Mouse (Mus musculus) splenic B cell, adult 2 months (primary cell): Measurements from ENCODE around the gene Lonrf2.

ENCODE experiments used
- DNase-seq: peaks from one replicate; pipeline ENCODE4 v3.0.0-alpha.2; 2011; ENCODE audit warnings: low read depth, low spot score
- H3K27me3 ChIP-seq: 2 replicates; pipeline ENCODE4 v1.6.1; 2012; ENCODE audit warnings: mild to moderate bottlenecking, low read length, moderate library complexity, mixed read lengths; ENCODE audit not compliant: control insufficient read depth, poor library complexity, insufficient read depth, severe bottlenecking
- H3K36me3 ChIP-seq: 2 replicates; pipeline ENCODE4 v1.6.1; 2012; ENCODE audit warnings: mild to moderate bottlenecking, low read length, moderate library complexity, mixed read lengths; ENCODE audit not compliant: control insufficient read depth, poor library complexity, insufficient read depth, severe bottlenecking

Gene Lonrf2

DNA sequence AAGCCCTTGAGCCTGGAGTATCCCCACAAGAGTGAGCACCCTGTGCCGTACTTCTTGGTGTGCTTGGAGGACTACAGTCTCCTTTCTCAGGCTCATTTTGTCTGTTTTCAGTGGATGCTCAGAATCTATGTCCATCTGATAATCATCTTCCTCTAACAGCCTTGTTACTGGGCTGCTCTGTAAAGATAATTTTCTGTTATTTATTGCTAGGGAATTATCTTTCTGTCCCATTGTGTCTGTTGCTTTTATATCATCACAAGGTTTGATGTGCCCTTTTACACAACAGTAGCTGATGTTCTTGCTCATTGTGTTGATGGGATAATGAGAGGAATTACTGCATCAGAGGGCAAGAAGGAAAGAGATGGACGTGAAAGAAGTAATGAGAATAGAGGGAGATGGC lies 15.7 kb upstream of the Lonrf2 start:
- no peak for DNase-seq

DNA sequence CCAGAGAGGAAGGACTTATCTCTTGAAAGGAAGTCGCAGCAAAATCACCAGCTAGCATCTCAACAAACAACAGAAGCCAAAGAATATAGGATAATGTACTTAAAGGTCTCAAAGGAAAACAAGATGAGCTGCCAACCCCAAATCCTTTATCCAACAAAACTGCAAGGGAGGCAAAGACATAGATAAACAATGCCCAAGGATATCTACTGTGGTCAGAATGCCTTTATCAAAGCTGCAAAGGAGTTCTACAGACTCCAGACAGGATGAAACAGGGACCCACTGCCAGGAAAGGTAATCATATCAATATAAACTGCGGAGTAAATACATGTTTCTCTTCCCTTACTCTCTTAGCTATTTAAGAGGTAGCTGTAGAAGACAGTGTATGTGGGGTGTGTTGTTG lies 14.1 kb upstream of the Lonrf2 start:
- no peaks in the 10 kb centered on the region for H3K36me3 ChIP-seq

More for the DNA sequence above, 15.7 kb upstream of the Lonrf2 start:
- Histone ChIP-seq H3K27me3 (no peaks in the 10 kb centered on the region), H3K36me3 (no peaks in the 10 kb centered on the region)

DNA sequence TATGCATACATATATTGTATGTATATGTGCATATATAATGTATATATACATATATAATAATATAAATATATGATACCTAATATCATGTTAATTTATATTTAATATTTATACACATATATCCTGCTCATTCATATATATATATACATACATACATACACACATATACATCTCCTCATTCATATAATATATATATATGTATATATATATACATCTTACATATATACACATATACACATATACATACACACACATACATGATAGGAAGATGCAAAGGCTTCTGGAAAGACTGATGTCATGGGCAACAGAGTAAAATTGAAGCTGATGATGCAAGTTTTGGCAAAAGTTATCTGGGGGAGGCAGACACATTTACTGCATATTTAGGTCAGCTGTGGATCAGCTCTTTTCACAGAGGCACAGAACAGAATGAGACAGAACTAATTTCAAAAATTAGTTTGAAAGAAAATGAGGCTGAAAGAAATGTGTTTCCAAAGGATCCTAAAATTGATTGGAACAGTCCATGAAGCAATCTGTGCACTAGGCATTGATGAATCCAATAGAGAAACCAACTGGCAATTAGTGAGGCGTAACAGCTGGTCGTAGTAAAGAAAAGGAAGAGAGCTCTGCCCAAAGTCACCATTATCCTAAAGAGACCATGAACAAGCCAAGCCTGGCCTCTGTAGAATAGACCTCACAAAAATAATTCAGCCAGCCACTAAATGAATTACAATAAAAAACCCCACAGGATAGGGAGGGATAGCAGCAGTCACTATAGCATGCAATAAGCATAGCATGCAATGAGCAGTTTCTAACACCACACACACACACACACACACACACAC lies 12.2 kb upstream of the Lonrf2 start:
- no peaks in the 10 kb centered on the region for H3K27me3 ChIP-seq
- no peak for DNase-seq
- H3K36me3 ChIP-seq, result no peaks in the 10 kb centered on the region

More for the DNA sequence above, 14.1 kb upstream of the Lonrf2 start:
- DNase-seq, result no peak
- H3K27me3 ChIP-seq, result no peaks in the 10 kb centered on the region

DNA sequence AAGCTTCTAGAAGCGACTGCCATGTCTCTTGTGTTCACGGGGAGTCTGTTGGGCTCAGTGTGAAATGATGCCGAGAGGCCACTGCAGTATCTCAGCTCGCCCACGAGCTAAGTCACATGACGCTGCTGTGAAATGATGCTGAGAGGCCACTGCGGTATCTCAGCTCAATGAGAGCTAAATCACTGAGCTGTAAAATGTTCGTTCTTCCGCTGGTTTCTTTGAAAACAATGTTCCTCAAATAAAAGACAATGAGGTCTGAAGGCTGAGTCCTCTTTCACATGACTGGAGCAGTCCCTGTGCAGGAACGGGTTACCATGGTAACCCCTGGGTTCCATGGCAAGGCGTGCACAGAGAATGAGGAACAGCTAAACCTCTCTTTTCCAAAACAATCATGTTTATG lies 11.5 kb upstream of the Lonrf2 start:
- no peaks in the 10 kb centered on the region for H3K27me3 ChIP-seq

DNA sequence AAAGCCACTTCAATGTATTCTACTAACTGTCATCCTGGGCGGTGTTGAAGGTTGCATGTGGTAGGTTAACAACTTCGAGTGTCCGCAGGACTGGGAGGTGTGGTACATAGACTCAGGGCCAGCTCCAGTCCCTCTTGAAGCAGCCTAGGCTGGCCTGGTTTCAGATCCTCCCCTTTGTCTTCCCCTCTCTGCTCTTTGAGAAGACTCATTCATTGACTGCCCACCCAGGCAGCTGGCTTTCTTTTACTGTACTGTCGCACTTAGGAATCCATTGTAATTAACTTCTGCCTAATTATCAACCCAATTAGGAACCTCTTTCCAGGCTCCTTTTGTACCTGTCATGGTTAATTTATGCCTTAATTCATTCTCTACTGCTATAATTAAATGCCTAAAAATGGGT lies 6.8 kb upstream of the Lonrf2 start:
- Histone ChIP-seq H3K27me3 (no peaks in the 10 kb centered on the region), H3K36me3 (no peaks in the 10 kb centered on the region)
- DNase-seq, result no peak

More for the DNA sequence above, 11.5 kb upstream of the Lonrf2 start:
- DNase-seq, result peak; percentile 59
- H3K36me3 ChIP-seq, result no peaks in the 10 kb centered on the region

DNA sequence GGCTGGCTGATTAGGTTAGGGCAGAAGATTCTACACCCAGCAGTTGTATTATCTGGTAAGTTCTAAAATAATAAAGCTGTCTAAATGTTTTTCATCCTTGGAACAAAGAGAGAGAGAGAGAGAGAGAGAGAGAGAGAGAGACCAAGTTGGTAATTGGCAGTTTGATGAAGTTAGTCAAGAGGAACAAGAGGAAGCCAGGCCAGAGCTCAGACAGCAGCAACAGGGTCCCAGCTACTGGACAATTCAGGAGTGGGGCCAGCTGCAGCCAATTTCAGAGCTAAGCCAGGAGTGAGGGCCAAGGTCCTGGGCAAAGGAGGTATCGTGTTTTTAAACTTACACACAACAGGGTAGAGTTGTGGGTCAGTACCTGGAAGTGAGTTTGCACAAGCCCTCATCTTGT lies 6.3 kb upstream of the Lonrf2 start:
- no peaks in the 10 kb centered on the region for H3K36me3 ChIP-seq
- no peak for DNase-seq
- no peaks in the 10 kb centered on the region for H3K27me3 ChIP-seq

DNA sequence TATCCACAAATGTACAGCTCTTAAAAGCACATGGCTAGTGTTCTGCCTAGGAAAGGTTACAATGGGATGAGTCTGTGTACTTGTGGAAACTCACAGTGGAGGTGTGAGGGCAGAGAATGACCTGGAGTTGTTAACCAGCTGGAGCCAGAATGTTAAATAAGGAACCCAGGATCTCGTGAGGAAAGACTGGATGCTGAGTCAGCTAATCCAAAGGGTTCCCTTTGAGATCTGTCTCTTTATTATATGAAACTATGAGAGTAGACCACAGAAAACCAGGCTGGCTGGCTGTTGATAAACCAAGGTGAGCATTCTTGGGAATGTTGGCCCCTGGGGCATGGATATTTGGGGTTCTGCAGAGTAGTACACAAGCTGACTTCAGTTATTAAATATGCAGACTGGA lies 3.4 kb upstream of the Lonrf2 start:
- no peak for DNase-seq

DNA sequence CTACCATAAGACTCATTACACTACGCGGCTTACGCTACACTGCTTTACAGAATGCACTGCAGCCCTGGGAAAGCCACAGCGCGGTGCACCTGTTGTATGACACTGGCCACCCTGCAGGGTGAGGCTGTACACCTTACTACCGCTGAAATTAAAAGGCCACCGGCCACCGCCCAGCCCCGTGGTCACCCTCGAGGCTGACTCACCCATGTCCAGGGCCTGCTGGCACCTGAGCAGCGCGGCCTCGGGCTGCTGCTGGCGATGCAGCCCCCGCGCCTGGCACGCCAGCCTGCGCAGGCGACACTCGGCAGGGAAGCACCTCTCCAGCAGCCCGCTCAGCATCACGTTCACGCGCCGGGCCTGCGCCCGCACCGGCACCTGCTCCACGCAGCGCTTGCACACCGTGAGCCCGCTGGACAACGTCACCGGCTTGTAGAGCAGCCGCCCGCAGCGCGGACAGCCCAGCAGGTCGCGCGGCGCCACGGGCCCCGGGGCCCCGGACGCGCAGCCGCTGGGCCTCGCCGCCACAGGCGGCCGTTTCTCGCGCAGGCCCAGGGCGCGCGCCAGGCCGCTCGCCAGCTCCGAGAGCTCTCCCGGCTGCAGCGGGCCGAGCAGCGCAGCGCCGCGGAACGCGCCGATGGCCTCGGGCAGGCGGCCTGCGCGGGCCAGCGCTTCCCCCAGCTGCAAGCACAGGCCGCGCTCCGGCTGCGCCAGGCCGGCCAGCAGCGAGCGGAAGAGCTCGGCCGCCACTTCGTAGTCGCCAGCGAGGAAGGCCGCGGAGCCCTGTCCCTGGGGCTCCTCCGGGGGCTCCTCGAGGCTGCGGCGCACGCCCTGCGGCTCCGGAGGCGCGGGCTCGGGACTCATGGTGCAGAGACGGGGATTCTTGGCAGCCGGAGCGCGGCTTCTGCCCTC lies 689 bp downstream of the Lonrf2 start:
- Histone ChIP-seq H3K36me3 (no peaks in the 10 kb centered on the region), H3K27me3 (no peaks in the 10 kb centered on the region)
- no peak for DNase-seq

More for the DNA sequence above, 3.4 kb upstream of the Lonrf2 start:
- Histone ChIP-seq H3K36me3 (no peaks in the 10 kb centered on the region), H3K27me3 (no peaks in the 10 kb centered on the region)

DNA sequence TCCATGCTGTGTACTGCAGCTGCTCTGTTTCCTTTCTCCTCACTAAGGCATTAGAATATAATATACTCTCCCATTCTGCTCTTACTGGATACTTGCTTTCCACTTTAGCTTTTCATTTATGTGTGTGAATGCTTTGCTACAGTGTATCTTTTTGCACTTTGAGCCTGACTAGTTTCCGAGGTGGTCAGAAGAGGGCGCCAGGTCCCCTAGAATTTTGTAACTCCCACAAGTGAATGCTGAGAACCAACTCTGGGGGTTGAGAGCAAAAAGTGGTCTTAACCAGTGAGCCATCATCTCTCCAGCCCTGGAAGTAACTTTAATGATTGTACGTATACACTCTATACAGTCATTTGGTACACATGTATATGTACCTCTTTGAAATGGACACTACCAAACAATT lies 1.6 kb downstream of the Lonrf2 start:
- DNase-seq, result peak; percentile 36
- Histone ChIP-seq H3K36me3 (no peaks in the 10 kb centered on the region), H3K27me3 (no peaks in the 10 kb centered on the region)

DNA sequence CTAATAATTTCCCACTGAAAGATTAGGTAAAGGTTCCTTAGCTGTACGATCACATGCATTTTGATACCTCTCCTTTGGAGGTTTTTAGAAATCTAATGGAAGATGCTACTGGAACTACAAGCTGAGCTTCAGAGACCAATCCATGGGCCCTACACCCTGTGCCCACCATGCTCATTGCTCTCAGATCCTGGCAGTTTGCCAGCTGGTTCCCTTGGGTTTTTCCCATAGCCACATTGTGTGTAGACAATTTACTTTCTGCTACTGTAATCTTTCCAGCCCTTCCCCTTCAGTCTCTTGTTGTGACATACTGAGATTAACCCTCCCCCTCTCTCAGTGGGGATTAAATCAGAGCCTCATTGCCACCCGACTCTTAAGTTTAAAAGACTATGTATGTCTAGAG lies 11.6 kb downstream of the Lonrf2 start:
- no peak for DNase-seq
- Histone ChIP-seq H3K27me3 (no peaks in the 10 kb centered on the region), H3K36me3 (no peaks in the 10 kb centered on the region)

DNA sequence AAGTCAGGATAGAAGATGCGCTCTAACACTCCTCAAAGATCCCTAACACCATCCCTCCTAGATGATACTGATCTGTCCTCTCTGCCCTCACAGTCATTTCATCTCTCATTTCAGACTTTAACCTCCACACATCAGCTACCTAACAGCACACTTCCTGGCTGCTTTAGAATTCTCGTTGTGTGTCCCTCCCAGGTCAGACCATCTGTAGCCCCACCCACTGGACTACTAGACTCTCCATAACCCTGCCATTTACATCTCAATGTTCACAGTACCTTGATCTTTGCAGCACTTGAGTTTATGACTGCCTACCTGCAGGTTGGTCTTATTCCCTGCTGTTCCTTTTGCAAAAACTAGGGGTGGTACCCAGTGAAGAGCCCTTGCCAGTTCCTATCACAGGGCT lies 12.7 kb downstream of the Lonrf2 start:
- no peak for DNase-seq
- no peaks in the 10 kb centered on the region for H3K36me3 ChIP-seq
- no peaks in the 10 kb centered on the region for H3K27me3 ChIP-seq

DNA sequence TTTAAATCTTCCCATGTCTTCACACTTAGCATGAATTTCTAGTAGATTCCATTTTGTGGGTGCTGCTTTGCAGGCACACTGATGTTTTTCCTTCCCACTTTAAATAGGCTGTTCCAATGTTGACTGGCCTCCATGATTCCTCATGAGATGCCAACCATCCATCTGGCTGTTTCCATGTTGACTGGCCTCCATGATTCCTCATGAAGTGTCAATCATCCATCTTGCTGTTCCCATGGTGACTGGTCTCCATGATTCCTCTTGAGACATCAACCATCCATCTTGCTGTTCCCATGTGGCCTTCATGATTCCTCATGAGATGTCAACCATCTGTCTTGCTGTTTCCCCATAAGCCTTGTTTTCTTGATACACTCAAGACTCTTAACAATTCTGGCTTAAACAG lies 16.8 kb downstream of the Lonrf2 start:
- no peaks in the 10 kb centered on the region for H3K36me3 ChIP-seq
- DNase-seq, result no peak

DNA sequence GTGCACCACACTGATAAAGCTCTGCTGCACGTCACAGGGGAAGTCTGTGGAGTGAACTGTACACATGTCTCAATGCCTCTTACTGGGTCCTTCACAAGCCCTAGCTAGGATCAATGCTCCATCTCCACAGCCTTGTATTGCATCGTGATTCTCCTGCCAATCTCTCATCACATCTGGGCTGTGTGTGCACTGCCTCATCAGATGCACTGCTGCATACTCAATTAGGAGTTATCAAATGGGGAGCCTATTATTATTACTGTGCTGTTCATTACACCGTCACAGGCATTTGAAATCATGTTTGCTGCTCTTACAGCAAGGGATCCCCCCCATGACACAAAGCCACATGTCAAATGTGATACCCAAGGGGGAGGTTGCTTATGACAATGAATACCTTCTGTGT lies 18.8 kb downstream of the Lonrf2 start:
- DNase-seq, result no peak
- Histone ChIP-seq H3K27me3 (no peaks in the 10 kb centered on the region), H3K36me3 (no peaks in the 10 kb centered on the region)

More for the DNA sequence above, 16.8 kb downstream of the Lonrf2 start:
- H3K27me3 ChIP-seq, result no peaks in the 10 kb centered on the region

DNA sequence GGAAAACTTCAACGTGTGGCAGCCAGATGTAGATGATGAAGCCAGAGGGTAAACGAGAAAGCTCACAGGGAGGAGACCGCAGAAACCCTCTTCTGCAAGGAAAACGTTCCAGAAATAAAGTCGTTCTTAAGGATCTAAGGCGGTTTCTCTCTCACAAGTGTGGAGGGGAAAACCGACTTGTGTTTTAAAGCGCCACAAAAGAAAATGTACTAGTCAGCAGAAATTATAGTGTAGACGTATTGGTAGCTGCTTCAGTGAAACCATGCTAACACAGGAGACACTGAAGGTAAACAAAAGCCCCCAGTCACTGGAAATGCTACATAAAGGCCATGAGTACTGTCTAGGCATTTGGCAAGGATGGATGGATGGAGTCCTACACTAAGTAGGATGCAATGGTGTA lies 19.2 kb downstream of the Lonrf2 start:
- no peak for DNase-seq
- H3K27me3 ChIP-seq, result no peaks in the 10 kb centered on the region
- H3K36me3 ChIP-seq, result no peaks in the 10 kb centered on the region

DNA sequence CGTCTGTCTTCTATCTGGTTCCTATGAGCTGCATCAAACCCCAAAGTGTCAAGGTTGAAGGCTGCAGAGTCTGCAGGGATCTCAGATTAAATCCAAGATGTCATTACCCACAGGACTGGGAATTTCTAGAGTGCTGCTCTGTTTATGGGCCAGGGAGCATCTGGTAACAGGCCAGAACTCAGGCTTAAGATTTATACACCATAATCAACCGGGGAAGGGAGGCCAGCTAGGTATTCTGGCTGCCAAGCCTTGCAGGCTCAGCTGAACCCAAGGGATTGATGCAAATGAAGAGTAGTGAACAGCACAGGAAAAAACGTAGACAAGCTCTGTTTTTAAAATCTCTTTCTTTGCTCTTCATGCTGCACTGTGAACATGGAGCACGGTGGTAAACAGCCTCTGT lies 20.2 kb downstream of the Lonrf2 start:
- no peaks in the 10 kb centered on the region for H3K36me3 ChIP-seq
- no peaks in the 10 kb centered on the region for H3K27me3 ChIP-seq
- no peak for DNase-seq
